Mouse (Mus musculus): ENCODE data around the gene 1700010I14Rik.

The 1700010I14Rik gene

GRCm38 (mm10) chr17:9023198-9023942, 35.2 kb downstream of the 1700010I14Rik start:
- DNase-seq (ENCODE audit: inconsistent age in 2 of 2, low spot score in 1 of 2) = no peak

DNA sequence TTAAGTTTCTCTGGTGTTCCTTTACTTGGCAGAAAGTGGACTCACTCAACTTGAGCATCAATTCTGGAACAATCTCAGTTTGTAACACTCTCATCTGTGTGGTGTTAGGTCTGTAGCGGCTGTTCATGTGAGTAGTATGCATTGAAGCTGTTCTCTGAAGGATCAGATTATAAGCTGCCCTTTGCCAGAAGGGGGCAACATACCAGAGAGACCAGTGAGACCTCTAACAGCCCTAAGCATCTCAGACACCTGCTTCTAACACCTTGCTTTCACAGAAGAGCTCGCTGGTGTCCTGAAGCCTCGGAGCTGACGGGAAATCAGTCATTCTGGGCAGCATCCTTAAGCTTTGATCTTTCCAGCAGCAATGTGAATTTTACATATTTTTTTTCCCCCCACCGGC, 42.0 kb downstream of the 1700010I14Rik start:
- DNase-seq (ENCODE audit: inconsistent age in 2 of 2, low spot score in 1 of 2) = no peak

- DNase-seq (ENCODE audit: inconsistent age in 2 of 2, low spot score in 1 of 2) = peak; percentile 75 to 94
Measured at GRCm38 (mm10) chr17:9031241-9032141, 43.4 kb downstream of the 1700010I14Rik start.

DNA sequence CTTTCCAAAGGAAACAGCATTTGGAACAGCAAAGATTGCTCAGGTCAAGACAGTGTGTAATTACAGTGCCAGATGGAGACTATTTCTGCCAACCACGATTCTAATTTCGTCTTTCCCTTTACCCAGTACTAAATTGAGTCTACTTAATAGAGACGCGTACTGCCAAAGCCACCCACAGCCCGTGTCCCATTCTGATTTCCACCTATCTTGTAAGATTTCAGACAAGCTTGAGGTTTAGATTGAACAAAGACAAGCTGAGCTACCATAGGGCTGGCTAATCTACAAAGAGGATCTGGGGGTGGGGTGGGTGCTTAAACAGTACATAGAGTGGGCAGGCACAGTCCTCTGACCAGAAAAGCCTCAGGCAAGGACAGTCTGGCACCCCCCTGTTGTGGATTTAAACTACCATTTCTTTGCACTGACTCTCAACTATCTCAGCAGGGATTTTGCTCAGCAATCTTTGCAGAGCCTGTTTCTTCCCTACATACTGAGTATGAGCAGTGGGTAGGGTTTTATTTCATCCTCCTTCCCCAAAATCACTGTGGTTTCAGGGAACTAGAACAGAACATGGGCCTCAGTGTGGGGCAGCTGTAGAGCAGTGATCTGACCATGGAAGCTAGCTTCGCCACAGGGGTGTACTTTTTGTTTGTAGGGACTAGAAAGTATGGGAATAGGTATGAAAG, 44.4 kb downstream of the 1700010I14Rik start:
- DNase-seq (ENCODE audit: inconsistent age in 2 of 2, low spot score in 1 of 2) = no peak

DNA sequence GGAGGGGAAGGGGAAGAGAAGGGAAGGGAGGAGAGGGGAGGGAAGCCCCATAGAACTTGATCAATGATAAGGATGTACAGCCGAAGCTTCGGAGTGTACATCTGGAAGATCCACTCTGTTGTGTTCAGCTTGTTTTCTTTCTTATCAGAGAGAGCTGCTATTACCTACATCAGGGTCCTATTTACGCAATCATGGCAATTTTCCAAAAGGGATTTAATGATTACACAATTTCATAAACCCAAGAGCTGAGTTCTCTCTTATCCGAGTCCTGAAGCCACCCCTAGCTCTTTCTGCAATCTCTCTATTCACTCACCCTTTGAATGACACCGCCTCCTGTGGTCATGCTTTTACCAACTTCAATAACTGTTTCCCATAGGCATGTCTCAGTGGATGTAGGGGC, 45.4 kb downstream of the 1700010I14Rik start:
- peak in 1 of 2 experiments; percentile 23 for DNase-seq (ENCODE audit: inconsistent age in 2 of 2, low spot score in 1 of 2)

GRCm38 (mm10) chr17:9035561-9036348, 47.6 kb downstream of the 1700010I14Rik start:
- no peak for DNase-seq (ENCODE audit: inconsistent age in 2 of 2, low spot score in 1 of 2)

DNA sequence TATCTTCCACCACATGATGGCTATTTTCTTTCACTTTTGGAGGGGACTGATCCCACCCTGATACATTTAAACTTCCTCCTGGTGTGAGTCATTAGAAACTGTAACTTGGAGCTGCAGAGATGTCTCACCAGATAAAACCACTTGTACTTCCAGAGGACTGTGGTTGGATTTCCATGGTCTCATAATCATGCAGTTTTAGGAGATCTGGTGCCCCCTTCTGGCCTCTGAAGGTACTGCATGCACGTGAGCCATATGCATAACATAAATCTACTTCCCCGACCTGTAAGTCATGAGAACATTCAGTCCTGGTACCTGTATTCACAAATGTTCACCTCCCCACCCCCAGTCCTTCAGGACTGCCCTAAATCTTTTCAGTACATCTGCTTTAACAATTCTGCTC, 54.6 kb downstream of the 1700010I14Rik start:
- DNase-seq (ENCODE audit: inconsistent age in 2 of 2, low spot score in 1 of 2) = peak in 1 of 2 experiments; percentile 51

DNA sequence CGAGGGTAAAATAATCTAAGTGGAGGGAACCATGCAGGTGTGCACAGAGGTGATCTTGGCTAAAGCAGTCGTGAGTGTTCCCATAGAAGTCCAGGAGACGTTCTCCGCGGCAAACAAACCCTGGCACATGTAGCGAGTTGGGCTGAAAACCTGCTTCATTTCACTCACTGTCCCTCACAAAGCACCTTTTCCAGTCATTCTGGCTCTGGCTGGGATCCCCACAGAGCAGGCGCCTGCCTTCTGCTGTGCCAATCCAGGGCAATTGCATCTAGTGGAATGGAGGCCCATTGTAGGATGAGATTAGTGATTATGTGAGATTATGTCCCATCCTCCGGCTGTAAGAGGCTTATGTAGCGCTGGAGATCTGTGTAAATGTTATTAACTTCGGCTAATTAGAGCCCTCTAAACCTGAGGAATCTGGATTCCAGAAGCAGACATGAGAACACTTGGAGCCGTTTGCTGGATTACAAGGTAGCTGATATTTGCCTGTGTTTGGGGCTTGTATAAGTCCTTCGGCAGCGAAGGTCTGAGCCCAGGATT, 64.4 kb downstream of the 1700010I14Rik start:
- DNase-seq (ENCODE audit: inconsistent age in 2 of 2, low spot score in 1 of 2) = no peak

GRCm38 (mm10) chr17:9059360-9059932, 71.3 kb downstream of the 1700010I14Rik start:
- DNase-seq (ENCODE audit: inconsistent age in 2 of 2, low spot score in 1 of 2) = no peak
